Mouse (Mus musculus): ENCODE results near the gene Zfp423. TPM values are rescaled to one million over a fixed set of nuclear protein-coding genes. Genes with fewer than 3 reads are reported as not detected.

The Zfp423 gene
- polyA plus RNA-seq, 1 experiment from 2014 or later = 23.1 TPM

DNA sequence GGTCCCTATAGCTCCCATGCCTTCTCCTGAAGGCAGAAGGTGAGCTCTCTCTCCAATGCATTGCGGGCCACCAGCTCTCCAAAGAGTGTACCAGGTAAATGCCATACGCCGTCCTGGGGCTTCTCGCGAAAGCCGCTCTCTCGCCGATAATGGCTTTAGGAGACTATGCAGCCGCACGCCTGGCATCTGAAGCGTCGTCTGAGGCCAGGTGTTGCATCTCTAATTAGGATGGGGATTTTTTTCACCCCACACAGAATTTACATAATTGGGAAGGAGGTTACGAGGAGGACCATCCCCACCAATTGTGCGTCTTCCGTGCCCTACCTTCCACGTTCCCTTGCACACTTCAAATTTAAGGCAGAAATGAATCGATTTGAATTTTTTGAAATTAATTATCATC, 252.2 kb downstream of the Zfp423 start:
- WGBS = 85% methylated on average over 17 of the region's 17 CpGs
- no peaks in the 10 kb centered on the region for H3K9me3 ChIP-seq (ENCODE audit: control insufficient read depth, low read length)
- ATAC-seq (ENCODE audit: low read depth) (no peak), DNase-seq (ENCODE audit: low spot score) (no peak)
- no peaks in the 10 kb centered on the region for H3K36me3 ChIP-seq (ENCODE audit: control insufficient read depth, insufficient read depth, low read length)
- H3K9ac ChIP-seq (ENCODE audit: low read depth, low read length) = no peak overlapping the region
- H3K4me1 ChIP-seq (ENCODE audit: control insufficient read depth, insufficient read depth, low read length) = peaks cover 17% of the 10 kb centered on the region
- H3K27me3 ChIP-seq (replicated peaks; ENCODE audit: control insufficient read depth, insufficient read depth, low read length) = no peaks in the 10 kb centered on the region
- no peak overlapping the region for H3K27ac ChIP-seq (replicated peaks; ENCODE audit: low read depth, low read length)
- H3K4me3 ChIP-seq (ENCODE audit: low read depth, low read length) = no peak overlapping the region
- H3K4me2 ChIP-seq (ENCODE audit: low read depth, low read length) = no peak overlapping the region

DNA sequence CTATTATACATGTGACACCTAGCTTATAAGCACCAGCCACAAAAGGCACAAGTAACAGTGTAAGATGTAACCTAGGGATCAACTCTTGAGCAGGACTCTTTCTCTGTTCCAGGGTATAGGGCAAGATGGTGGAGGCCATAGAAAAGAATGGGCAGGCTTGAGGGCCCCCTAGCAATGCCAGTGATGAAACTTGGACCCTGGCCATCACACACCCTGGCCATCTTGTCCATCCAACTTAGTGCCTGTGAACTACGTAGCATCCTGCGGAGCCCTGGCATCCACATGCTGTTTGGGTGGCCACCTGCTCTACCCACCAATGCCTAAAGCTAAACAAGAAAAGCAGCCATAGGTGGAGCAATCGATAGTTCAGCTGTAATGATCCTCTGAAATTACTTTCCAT, 254.6 kb downstream of the Zfp423 start:
- DNase-seq (ENCODE audit: low spot score) (no peak), ATAC-seq (ENCODE audit: low read depth) (no peak)
- H3K4me1 ChIP-seq (ENCODE audit: control insufficient read depth, insufficient read depth, low read length) = peaks cover 22% of the 10 kb centered on the region
- H3K9me3 ChIP-seq (ENCODE audit: control insufficient read depth, low read length) = no peaks in the 10 kb centered on the region
- no peaks in the 10 kb centered on the region for H3K36me3 ChIP-seq (ENCODE audit: control insufficient read depth, insufficient read depth, low read length)
- WGBS = 100% methylated on average over 3 of the region's 3 CpGs
- H3K4me3 ChIP-seq (ENCODE audit: low read depth, low read length) = no peak overlapping the region
- no peak overlapping the region for H3K27ac ChIP-seq (replicated peaks; ENCODE audit: low read depth, low read length)
- no peak overlapping the region for H3K4me2 ChIP-seq (ENCODE audit: low read depth, low read length)
- H3K27me3 ChIP-seq (replicated peaks; ENCODE audit: control insufficient read depth, insufficient read depth, low read length) = no peaks in the 10 kb centered on the region
- H3K9ac ChIP-seq (ENCODE audit: low read depth, low read length) = no peak overlapping the region

DNA sequence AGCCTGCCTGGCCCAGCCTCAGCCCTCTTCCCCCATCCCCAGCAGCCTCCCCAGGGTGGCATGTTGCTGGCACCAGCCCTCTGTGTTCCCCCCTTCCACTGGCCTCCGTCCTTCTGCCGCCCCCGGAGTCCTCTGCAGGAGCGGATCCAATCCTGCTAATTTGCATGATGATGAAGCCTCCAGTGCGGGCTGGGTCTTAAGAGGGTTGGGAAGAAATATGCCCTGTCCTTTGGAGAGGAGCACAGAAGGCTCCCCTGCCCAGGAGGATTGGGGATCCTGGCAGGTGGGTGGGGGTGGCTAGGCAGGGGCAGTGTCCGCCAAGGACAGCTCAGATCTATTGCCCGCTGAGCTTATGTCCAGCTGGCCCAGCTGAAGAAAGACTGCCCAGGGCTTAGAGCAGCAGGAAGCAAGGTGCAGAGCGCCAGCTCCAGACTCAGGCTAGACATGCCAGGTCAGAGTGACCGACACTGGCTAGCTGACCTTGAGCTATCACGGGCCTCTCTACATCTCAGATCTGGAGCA, 256.5 kb downstream of the Zfp423 start:
- WGBS = 41% methylated on average over 10 of the region's 10 CpGs
- ATAC-seq (ENCODE audit: low read depth) = peak; percentile 27; the same call in 1 of the 2 replicates
- H3K27me3 ChIP-seq (replicated peaks; ENCODE audit: control insufficient read depth, insufficient read depth, low read length) = no peaks in the 10 kb centered on the region

DNA sequence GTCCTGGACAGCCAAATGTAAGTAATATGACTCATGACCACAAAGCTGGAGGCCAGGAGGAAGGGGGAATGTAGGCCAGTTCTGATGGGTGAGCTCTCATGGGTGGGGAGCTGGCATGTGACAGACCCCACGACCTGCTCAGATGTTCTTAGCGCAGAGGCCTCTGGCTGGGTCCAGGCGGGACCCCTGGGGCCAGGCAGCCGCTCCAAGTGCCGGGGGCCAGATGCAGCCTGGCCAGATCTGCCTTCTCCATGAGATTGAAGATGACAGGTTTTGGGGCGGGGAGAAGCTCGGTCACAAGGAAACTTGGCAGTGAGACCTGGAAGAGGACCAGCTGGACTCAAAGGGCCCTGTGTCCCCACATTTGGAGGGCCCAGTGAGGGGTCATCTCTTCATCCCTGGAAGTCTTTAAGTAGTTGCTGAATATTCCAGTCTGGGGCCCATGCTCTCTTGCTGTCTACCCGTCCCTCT, 257.3 kb downstream of the Zfp423 start:
- Histone ChIP-seq H3K9me3 (ENCODE audit: control insufficient read depth, low read length) (no peaks in the 10 kb centered on the region), H3K27me3 (replicated peaks; ENCODE audit: control insufficient read depth, insufficient read depth, low read length) (no peaks in the 10 kb centered on the region), H3K9ac (ENCODE audit: low read depth, low read length) (no peak overlapping the region), H3K27ac (replicated peaks; ENCODE audit: low read depth, low read length) (no peak overlapping the region), H3K4me3 (ENCODE audit: low read depth, low read length) (no peak overlapping the region), H3K4me2 (ENCODE audit: low read depth, low read length) (no peak overlapping the region), H3K36me3 (ENCODE audit: control insufficient read depth, insufficient read depth, low read length) (no peaks in the 10 kb centered on the region), H3K4me1 (ENCODE audit: control insufficient read depth, insufficient read depth, low read length) (peaks cover 17% of the 10 kb centered on the region)
- peak; percentile 24; the same call in 1 of the 2 replicates for ATAC-seq (ENCODE audit: low read depth)
- 49% methylated on average over 8 of the region's 8 CpGs for WGBS
- peak; percentile 68 for DNase-seq (ENCODE audit: low spot score)

More for the DNA sequence above, 256.5 kb downstream of the Zfp423 start:
- Histone ChIP-seq H3K27ac (replicated peaks; ENCODE audit: low read depth, low read length) (0 out of 2 replicates have a peak overlapping the region, but pooled peaks have one; percentile 28), H3K9ac (ENCODE audit: low read depth, low read length) (no peak overlapping the region), H3K9me3 (ENCODE audit: control insufficient read depth, low read length) (no peaks in the 10 kb centered on the region), H3K4me2 (ENCODE audit: low read depth, low read length) (no peak overlapping the region), H3K4me1 (ENCODE audit: control insufficient read depth, insufficient read depth, low read length) (peaks cover 18% of the 10 kb centered on the region), H3K36me3 (ENCODE audit: control insufficient read depth, insufficient read depth, low read length) (no peaks in the 10 kb centered on the region), H3K4me3 (ENCODE audit: low read depth, low read length) (no peak overlapping the region)
- DNase-seq (ENCODE audit: low spot score) = peak; percentile 61

DNA sequence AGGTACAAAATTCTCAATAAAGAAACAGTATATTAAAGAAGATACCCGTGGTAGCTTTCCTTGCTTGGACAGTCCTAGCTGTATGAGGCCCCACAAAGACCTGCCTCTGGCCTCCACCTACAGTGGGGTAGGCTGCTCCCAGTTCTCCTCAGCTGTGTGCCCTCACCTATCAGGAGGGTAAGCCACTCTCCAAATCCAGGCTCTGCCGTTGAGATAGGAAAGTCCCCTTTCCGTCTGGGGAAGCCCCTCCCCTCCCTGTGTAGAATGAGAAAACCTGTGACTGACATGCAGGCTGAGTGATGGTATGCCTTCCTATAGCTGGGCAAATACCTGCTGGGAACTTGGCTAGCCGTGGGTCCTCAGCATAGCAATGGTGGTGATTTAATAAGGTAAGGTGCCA, 257.8 kb downstream of the Zfp423 start:
- no peak overlapping the region for H3K9ac ChIP-seq (ENCODE audit: low read depth, low read length)
- ATAC-seq (ENCODE audit: low read depth) (no peak), DNase-seq (ENCODE audit: low spot score) (no peak)
- H3K27ac ChIP-seq (replicated peaks; ENCODE audit: low read depth, low read length) = no peak overlapping the region
- H3K9me3 ChIP-seq (ENCODE audit: control insufficient read depth, low read length) = no peaks in the 10 kb centered on the region
- no peaks in the 10 kb centered on the region for H3K27me3 ChIP-seq (replicated peaks; ENCODE audit: control insufficient read depth, insufficient read depth, low read length)
- peaks cover 17% of the 10 kb centered on the region for H3K4me1 ChIP-seq (ENCODE audit: control insufficient read depth, insufficient read depth, low read length)
- no peaks in the 10 kb centered on the region for H3K36me3 ChIP-seq (ENCODE audit: control insufficient read depth, insufficient read depth, low read length)
- H3K4me3 ChIP-seq (ENCODE audit: low read depth, low read length) = no peak overlapping the region
- 71% methylated on average over 4 of the region's 4 CpGs for WGBS
- no peak overlapping the region for H3K4me2 ChIP-seq (ENCODE audit: low read depth, low read length)

DNA sequence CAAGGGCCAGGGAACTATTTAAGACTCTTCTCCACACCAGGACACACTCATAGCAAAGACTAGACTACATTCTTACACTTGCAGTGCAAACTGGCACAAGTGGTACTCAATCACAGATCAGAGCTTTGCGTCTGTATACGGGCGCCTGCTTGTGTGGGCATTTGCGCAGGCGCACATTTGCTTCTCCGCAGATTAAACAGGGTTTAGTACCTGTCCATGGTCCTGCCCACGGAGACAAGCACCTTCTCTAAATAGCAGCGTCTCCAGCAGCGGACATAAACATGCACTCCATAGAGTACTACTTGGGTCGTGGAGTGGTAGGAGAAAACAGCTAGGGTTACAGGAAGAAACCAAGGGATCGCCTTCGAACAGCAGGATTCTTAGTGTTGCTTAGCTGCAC, 259.1 kb downstream of the Zfp423 start:
- 49% methylated on average over 12 of the region's 12 CpGs for WGBS
- Histone ChIP-seq H3K9me3 (ENCODE audit: control insufficient read depth, low read length) (no peaks in the 10 kb centered on the region), H3K36me3 (ENCODE audit: control insufficient read depth, insufficient read depth, low read length) (no peaks in the 10 kb centered on the region), H3K27me3 (replicated peaks; ENCODE audit: control insufficient read depth, insufficient read depth, low read length) (no peaks in the 10 kb centered on the region), H3K4me3 (ENCODE audit: low read depth, low read length) (no peak overlapping the region), H3K27ac (replicated peaks; ENCODE audit: low read depth, low read length) (no peak overlapping the region), H3K9ac (ENCODE audit: low read depth, low read length) (no peak overlapping the region), H3K4me2 (ENCODE audit: low read depth, low read length) (no peak overlapping the region), H3K4me1 (ENCODE audit: control insufficient read depth, insufficient read depth, low read length) (peaks cover 17% of the 10 kb centered on the region)
- DNase-seq (ENCODE audit: low spot score) = peak; percentile 70
- ATAC-seq (ENCODE audit: low read depth) = no peak

DNA sequence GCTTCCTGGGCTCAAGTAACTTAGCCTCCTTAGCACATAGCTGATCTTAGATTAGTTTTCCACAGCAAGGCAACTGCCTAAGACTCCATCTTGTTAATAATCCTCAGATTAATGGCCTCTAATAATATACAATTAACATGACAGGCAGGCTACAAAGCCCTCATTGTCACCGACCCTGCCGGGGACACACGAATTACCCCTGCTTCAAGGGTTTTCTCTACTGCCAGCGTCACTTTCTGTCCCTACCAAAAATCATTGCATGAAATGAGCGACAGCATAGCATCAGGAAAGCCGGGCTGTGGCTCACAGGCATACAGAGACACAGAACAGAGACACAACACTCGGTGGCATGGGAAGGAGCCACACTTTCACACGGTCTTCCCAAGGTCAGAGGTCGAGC, 262.3 kb downstream of the Zfp423 start:
- no peak overlapping the region for H3K4me3 ChIP-seq (ENCODE audit: low read depth, low read length)
- no peak overlapping the region for H3K9ac ChIP-seq (ENCODE audit: low read depth, low read length)
- H3K27me3 ChIP-seq (replicated peaks; ENCODE audit: control insufficient read depth, insufficient read depth, low read length) = no peaks in the 10 kb centered on the region
- ATAC-seq (ENCODE audit: low read depth) (no peak), DNase-seq (ENCODE audit: low spot score) (no peak)
- 48% methylated on average over 9 of the region's 9 CpGs for WGBS
- no peak overlapping the region for H3K27ac ChIP-seq (replicated peaks; ENCODE audit: low read depth, low read length)
- peaks cover 4% of the 10 kb centered on the region; the same call in 1 of the 2 replicates for H3K4me1 ChIP-seq (ENCODE audit: control insufficient read depth, insufficient read depth, low read length)
- no peaks in the 10 kb centered on the region for H3K36me3 ChIP-seq (ENCODE audit: control insufficient read depth, insufficient read depth, low read length)
- no peak overlapping the region for H3K4me2 ChIP-seq (ENCODE audit: low read depth, low read length)
- H3K9me3 ChIP-seq (ENCODE audit: control insufficient read depth, low read length) = no peaks in the 10 kb centered on the region

DNA sequence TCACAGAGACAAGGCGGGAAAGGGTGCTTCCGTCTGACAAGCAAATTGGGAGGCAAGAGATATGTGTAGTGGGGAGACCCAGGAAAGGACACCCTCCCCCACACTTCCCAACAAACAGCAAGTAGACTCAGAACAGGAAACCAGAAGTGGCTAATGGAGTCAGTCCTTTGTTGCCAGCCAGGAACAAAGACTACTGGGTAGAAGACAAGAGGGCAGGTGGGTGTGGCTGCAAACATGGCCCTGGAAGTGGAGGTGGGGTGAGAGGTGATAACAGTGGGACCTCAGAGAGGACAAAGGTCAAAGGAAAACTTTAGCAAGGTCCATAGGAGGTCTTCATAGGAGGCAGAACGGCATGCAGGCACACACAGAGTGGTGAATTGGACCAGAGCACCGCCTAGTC, 265.7 kb downstream of the Zfp423 start:
- H3K9ac ChIP-seq (ENCODE audit: low read depth, low read length) = no peak overlapping the region
- 67% methylated on average over 4 of the region's 4 CpGs for WGBS
- H3K27ac ChIP-seq (replicated peaks; ENCODE audit: low read depth, low read length) = no peak overlapping the region
- peaks cover 13% of the 10 kb centered on the region; the same call in 1 of the 2 replicates for H3K4me1 ChIP-seq (ENCODE audit: control insufficient read depth, insufficient read depth, low read length)
- ATAC-seq (ENCODE audit: low read depth) (no peak), DNase-seq (ENCODE audit: low spot score) (no peak)
- H3K4me2 ChIP-seq (ENCODE audit: low read depth, low read length) = no peak overlapping the region
- no peaks in the 10 kb centered on the region for H3K36me3 ChIP-seq (ENCODE audit: control insufficient read depth, insufficient read depth, low read length)
- no peaks in the 10 kb centered on the region for H3K9me3 ChIP-seq (ENCODE audit: control insufficient read depth, low read length)
- no peaks in the 10 kb centered on the region for H3K27me3 ChIP-seq (replicated peaks; ENCODE audit: control insufficient read depth, insufficient read depth, low read length)
- no peak overlapping the region for H3K4me3 ChIP-seq (ENCODE audit: low read depth, low read length)
